Mouse (Mus musculus) bone marrow, adult 2 months (tissue): ENCODE results near the gene Defa30.

Experiments used
- CTCF ChIP-seq: fragments of 200-500 bp; IDR thresholded peaks from 2 replicates; pipeline ENCODE4 v1.5.1; 2011; ENCODE audit warnings: low read length, control low read depth; ENCODE audit not compliant: control insufficient read depth, insufficient read depth
- POLR2A ChIP-seq: fragments of 200-500 bp; IDR thresholded peaks from 2 replicates; pipeline ENCODE4 v1.6.1; 2011; ENCODE audit warnings: low read depth, mild to moderate bottlenecking, control low read depth, low read length, borderline replicate concordance; ENCODE audit not compliant: control insufficient read depth

- no peak for TF ChIP-seq CTCF
- TF ChIP-seq POLR2A: no peak
Observed at GRCm38 (mm10) chr8:21093106-21093505, 41.3 kb upstream of the Defa30 start.
